In genomic region chr15:94475975-94476374, GRCm38 (mm10) we compare ENCODE assay signal across 28 mouse cellular contexts. TPM values are rescaled to one million over a fixed set of nuclear protein-coding genes. Genes with fewer than 3 reads are reported as not detected.
"Had no signal": no experiment of that assay in that cellular context is flagged by ENCODE, and none has a peak within 500 bp of the region (broad histone marks: within the 10 kb centered on the region; RNA-seq: fewer than 3 reads in every experiment).

No protein-coding gene starts in this region.

- H3K9ac ChIP-seq: embryonic facial prominence, embryonic 12.5 days; embryonic facial prominence, embryonic 13.5 days; embryonic facial prominence, embryonic 15.5 days; forebrain, embryonic 12.5 days; forebrain, embryonic 13.5 days; forebrain, embryonic 15.5 days; forebrain, postnatal 0 days had no signal

- H3K4me2 ChIP-seq: embryonic facial prominence, embryonic 12.5 days; embryonic facial prominence, embryonic 13.5 days; embryonic facial prominence, embryonic 15.5 days; forebrain, embryonic 12.5 days; forebrain, embryonic 13.5 days; forebrain, embryonic 15.5 days had no signal

- H3K4me1 ChIP-seq: heart, embryonic 10.5 days had no signal

- H3K27me3 ChIP-seq: embryonic facial prominence, embryonic 12.5 days; embryonic facial prominence, embryonic 13.5 days; embryonic facial prominence, embryonic 15.5 days; forebrain, embryonic 12.5 days; forebrain, embryonic 13.5 days; forebrain, embryonic 15.5 days had no signal

- H3K9me3 ChIP-seq: embryonic facial prominence, embryonic 12.5 days; embryonic facial prominence, embryonic 13.5 days; embryonic facial prominence, embryonic 15.5 days; forebrain, embryonic 12.5 days; forebrain, embryonic 13.5 days; forebrain, embryonic 15.5 days; heart, embryonic 10.5 days had no signal

- H3K4me3 ChIP-seq: embryonic facial prominence, embryonic 10.5 days; embryonic facial prominence, embryonic 12.5 days; embryonic facial prominence, embryonic 13.5 days; embryonic facial prominence, embryonic 15.5 days; erythroblast, embryonic 14.5 days; forebrain, embryonic 12.5 days; forebrain, embryonic 13.5 days; forebrain, embryonic 15.5 days; gastrocnemius, adult 2 months; heart, adult 2 months; heart, embryonic 10.5 days had no signal

- DNase-seq: cerebellum, adult 9-10 months; cerebellum, adult 9-11 months; cerebellum, postnatal 10 days; cerebellum, postnatal 14 days; cerebellum, postnatal 25 days; cerebellum, postnatal 36 days; embryo, embryonic 11 days; forebrain, postnatal 0 days; gastrocnemius, adult 2 months; gastrocnemius, postnatal 10 days; gastrocnemius, postnatal 14 days; gastrocnemius, postnatal 25 days; gastrocnemius, postnatal 36 days; heart, adult 11 months; heart, adult 18-20 months; heart, adult 2 months had no signal

- ATAC-seq: forebrain, embryonic 13.5 days; forebrain, embryonic 15.5 days; forebrain, embryonic 16.5 days; forebrain, postnatal 0 days had no signal

- H3K27ac ChIP-seq: embryonic facial prominence, embryonic 10.5 days; embryonic facial prominence, embryonic 12.5 days; embryonic facial prominence, embryonic 13.5 days; embryonic facial prominence, embryonic 15.5 days; forebrain, embryonic 12.5 days; forebrain, embryonic 13.5 days; forebrain, embryonic 15.5 days; gastrocnemius, adult 2 months; heart, adult 2 months; heart, embryonic 10.5 days had no signal

- H3K36me3 ChIP-seq: embryonic facial prominence, embryonic 10.5 days; embryonic facial prominence, embryonic 12.5 days; embryonic facial prominence, embryonic 13.5 days; embryonic facial prominence, embryonic 15.5 days; forebrain, embryonic 12.5 days; forebrain, embryonic 15.5 days; heart, embryonic 10.5 days had no signal

RNA-seq across cellular contexts. Expression of gene Adamts20, which starts 10.8 kb away (rescaled TPM):
- total RNA-seq: common myeloid progenitor, adult 5-6 weeks; granulocyte monocyte progenitor cell, adult 5-6 weeks had no signal
- polyA plus RNA-seq: erythroblast, embryonic 14.5 days had no signal
